15 mouse cellular contexts compared by ENCODE assay signal in genomic region chr5:43357100-43357680, GRCm38 (mm10).
DNase-seq lines count a peak whose midpoint lies in the region; ATAC-seq and TF ChIP-seq lines count a peak whose summit lies in the region.
"Had no signal": no experiment of that assay in that cellular context is flagged by ENCODE, and none has a peak within 500 bp of the region (broad histone marks: within the 10 kb centered on the region; RNA-seq: fewer than 3 reads in every experiment).

No protein-coding gene starts in this region.

- intact Hi-C loops in left cerebral cortex, adult 2 months (cut with DNase I): loop anchor here (2.0 to 10.0 kb wide), 3 partner anchors 72 to 1182 kb away; no protein-coding TSS in a partner anchor
- intact Hi-C loops in left cerebral cortex, postnatal 25 days (cut with DNase I): loop anchor here (5.0 to 10.0 kb wide), 2 partner anchors 110 to 1472 kb away; no protein-coding TSS in a partner anchor

- H3K27ac ChIP-seq in cerebellum, adult 2 months (ENCODE audit: insufficient read depth, low read length): no peak overlapping the region
- H3K27ac ChIP-seq in left cerebral cortex, adult 2 months: no peak overlapping the region
- H3K27ac ChIP-seq in hindbrain, embryonic 14.5 days: no peak overlapping the region
- H3K27ac ChIP-seq: limb, embryonic 10.5 days; lung, embryonic 15.5 days; midbrain, embryonic 13.5 days; neural tube, embryonic 12.5 days had no signal

- H3K4me1 ChIP-seq in cerebellum, adult 2 months (ENCODE audit: control insufficient read depth, insufficient read depth, low read length): peaks cover 23% of the 10 kb centered on the region
- peaks cover 24% of the 10 kb centered on the region for H3K4me1 ChIP-seq in hindbrain, embryonic 14.5 days (replicated peaks; ENCODE audit: control insufficient read depth, insufficient read depth, low read length)

- no peaks in the 10 kb centered on the region for H3K27me3 ChIP-seq in cerebellum, adult 2 months (ENCODE audit: control insufficient read depth, insufficient read depth, low read length)
- H3K27me3 ChIP-seq in hindbrain, embryonic 14.5 days (ENCODE audit: control insufficient read depth, insufficient read depth, low read length): no peaks in the 10 kb centered on the region
- H3K27me3 ChIP-seq: lung, embryonic 15.5 days; midbrain, embryonic 13.5 days; neural tube, embryonic 12.5 days had no signal

- H3K4me2 ChIP-seq in hindbrain, embryonic 14.5 days (replicated peaks): no peak overlapping the region
- H3K4me2 ChIP-seq: lung, embryonic 15.5 days; midbrain, embryonic 13.5 days; neural tube, embryonic 12.5 days had no signal

- peak; percentile 18; the same call in 1 of the 2 replicates for TF ChIP-seq CTCF in cerebellum, adult 2 months (IDR thresholded peaks at IDR 0.05; ENCODE audit: borderline replicate concordance, insufficient read depth, low read depth, low read length)
- TF ChIP-seq CTCF in left cerebral cortex, adult 2 months (IDR thresholded peaks at IDR 0.05): peak; percentile 4

- 91% methylated on average over 5 of the region's 5 CpGs for WGBS in cerebellum, adult 2 months
- 91% methylated on average over 5 of the region's 5 CpGs for WGBS in hindbrain, embryonic 14.5 days

- no peak for ATAC-seq in hindbrain, embryonic 14.5 days (ENCODE audit: low FRiP score)
- ATAC-seq: forebrain, embryonic 16.5 days; midbrain, embryonic 13.5 days had no signal

- no peak for TF ChIP-seq POLR2A in cerebellum, adult 2 months (IDR thresholded peaks at IDR 0.05; ENCODE audit: borderline replicate concordance, insufficient read depth, low read length)

- H3K36me3 ChIP-seq in hindbrain, embryonic 14.5 days (replicated peaks; ENCODE audit: control insufficient read depth, insufficient read depth): no peaks in the 10 kb centered on the region
- H3K36me3 ChIP-seq: limb, embryonic 10.5 days; lung, embryonic 15.5 days; midbrain, embryonic 13.5 days; neural tube, embryonic 12.5 days had no signal

- no peaks in the 10 kb centered on the region for H3K9me3 ChIP-seq in hindbrain, embryonic 14.5 days (ENCODE audit: control insufficient read depth, low read length)
- H3K9me3 ChIP-seq: limb, embryonic 10.5 days; lung, embryonic 15.5 days; midbrain, embryonic 13.5 days; neural tube, embryonic 12.5 days had no signal

- no peak for DNase-seq in cerebellum, adult 2 months
- no peak for DNase-seq in cerebellum, postnatal 4 days (ENCODE audit: low spot score in 2 of 2)
- no peak for DNase-seq in left cerebral cortex, adult 2 months (ENCODE audit: extremely low spot score in 1 of 2, low spot score in 2 of 2)
- no peak for DNase-seq in left cerebral cortex, postnatal 25 days (ENCODE audit: low spot score in 2 of 2)
- peak; percentile 16 for DNase-seq in urinary bladder, postnatal 14 days (ENCODE audit: low spot score)
- DNase-seq in urinary bladder, postnatal 25 days (ENCODE audit: low spot score): no peak
- no peak for DNase-seq in ovary, postnatal 14 days (ENCODE audit: low spot score)
- DNase-seq in hindbrain, embryonic 14.5 days (ENCODE audit: low spot score): no peak
- DNase-seq: cerebellum, adult 11-12 months; gastrocnemius, postnatal 10 days had no signal

- H3K9ac ChIP-seq in hindbrain, embryonic 14.5 days: no peak overlapping the region
- H3K9ac ChIP-seq: lung, embryonic 15.5 days; midbrain, embryonic 13.5 days; neural tube, embryonic 12.5 days had no signal

- no peak overlapping the region for H3K4me3 ChIP-seq in cerebellum, adult 2 months (replicated peaks; ENCODE audit: insufficient read depth, low read depth, low read length)
- H3K4me3 ChIP-seq in left cerebral cortex, adult 2 months: no peak overlapping the region
- H3K4me3 ChIP-seq in hindbrain, embryonic 14.5 days (replicated peaks; ENCODE audit: low read length): no peak overlapping the region
- H3K4me3 ChIP-seq: limb, embryonic 10.5 days; lung, embryonic 15.5 days; midbrain, embryonic 13.5 days; neural tube, embryonic 12.5 days had no signal
